Mouse (Mus musculus) urinary bladder, postnatal 4 days (tissue): Measurements from ENCODE around the gene Pdgfra.
A peak's percentile ranks its signal among the peaks of the same experiment; 100 is the strongest.

Experiments used
- DNase-seq, 2 experiments: peaks; one replicate each; pipeline ENCODE4 v3.0.0; 2021 to 2022; ENCODE audit warnings: low spot score in 2 of 2

The Pdgfra gene

GRCm38 (mm10) chr5:75155741-75156553 is 3.9 kb downstream of the Pdgfra start:
- DNase-seq: peak; percentile 74 to 87

DNA sequence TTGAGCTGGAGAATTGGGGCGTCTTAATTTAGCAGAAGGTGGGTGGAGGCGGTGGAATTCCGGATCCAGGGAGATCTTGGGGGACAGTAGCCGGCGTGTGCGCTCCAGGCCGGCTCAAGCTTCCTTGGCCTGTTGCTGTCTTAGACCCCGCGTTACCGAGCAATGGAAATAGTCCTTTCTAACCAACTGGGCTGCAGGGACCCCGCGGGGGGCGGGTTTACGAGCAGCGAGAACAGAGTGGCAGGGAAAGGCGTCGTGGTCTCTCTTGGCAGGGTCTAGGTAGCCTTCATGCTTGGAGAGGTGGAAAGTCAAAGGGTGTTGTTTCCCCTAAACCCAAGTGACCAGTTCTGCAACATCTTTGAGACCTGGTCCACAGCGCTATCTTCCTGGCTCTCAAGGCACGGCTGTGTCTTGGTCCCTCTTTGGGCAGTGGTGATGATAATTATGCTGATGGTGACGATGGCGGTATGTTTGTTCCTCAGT is 4.5 kb downstream of the Pdgfra start:
- peak in 1 of 2 experiments; percentile 57 for DNase-seq

DNA sequence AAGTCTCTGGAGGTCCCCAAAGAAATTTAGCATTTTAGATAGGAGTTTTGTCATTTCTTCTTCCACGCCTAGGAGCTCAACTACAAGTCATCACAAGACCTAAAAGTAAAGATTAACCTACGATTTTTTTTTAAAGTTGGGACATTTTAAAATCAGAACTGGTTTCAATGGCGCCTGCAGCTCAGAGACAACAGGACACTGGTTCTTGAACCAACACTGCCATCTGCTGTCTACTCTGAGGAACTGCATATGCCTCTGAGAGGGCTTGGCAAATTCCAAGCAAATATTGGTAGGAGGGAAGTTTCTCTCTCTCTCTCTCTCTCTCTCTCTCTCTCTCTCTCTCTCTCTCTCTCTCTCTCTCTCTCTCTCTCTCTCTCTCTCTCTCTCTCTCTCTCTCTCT is 4.9 kb downstream of the Pdgfra start:
- DNase-seq: peak in 1 of 2 experiments; percentile 58

GRCm38 (mm10) chr5:75160530-75161170 is 8.6 kb downstream of the Pdgfra start:
- DNase-seq: no peak

DNA sequence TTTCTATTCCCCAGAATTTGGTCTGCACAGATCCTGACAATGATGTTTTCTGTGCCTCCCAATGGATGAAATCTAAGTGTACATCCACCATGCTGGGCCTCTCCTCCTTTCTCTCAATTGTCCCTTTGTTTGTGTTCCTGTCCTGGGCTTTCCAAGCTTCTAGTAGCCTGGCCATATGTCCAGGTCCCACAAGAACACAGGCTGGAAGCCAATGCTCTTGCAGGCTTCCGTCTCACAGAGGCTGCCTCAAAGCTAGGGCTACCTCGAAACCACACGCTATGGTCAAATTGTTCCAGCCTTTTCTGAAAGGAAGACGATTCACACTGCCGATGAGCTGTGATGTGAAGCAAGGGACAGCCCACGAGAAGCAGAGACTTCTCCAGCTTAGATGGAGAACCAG is 9.5 kb downstream of the Pdgfra start:
- DNase-seq: no peak

- no peak for DNase-seq
Observed at GRCm38 (mm10) chr5:75163289-75163951, 11.3 kb downstream of the Pdgfra start.

DNA sequence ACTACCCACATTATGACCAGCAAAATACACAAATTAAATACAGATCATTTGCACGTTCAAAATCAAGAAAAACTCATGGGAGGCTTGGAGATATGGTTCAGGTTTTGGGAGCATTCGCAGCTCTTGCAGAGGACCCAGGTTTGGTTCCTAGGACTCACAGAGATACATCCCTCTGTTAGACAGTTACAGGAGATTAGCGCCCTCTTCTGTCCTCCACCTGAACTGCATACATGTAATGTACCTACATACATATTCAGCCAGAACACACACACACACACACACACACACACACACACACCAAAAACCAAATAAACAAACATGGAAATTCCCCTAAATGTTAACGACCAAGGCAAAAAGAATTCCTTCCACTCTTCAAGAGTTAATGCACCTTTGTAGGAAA is 12.6 kb downstream of the Pdgfra start:
- no peak for DNase-seq

DNA sequence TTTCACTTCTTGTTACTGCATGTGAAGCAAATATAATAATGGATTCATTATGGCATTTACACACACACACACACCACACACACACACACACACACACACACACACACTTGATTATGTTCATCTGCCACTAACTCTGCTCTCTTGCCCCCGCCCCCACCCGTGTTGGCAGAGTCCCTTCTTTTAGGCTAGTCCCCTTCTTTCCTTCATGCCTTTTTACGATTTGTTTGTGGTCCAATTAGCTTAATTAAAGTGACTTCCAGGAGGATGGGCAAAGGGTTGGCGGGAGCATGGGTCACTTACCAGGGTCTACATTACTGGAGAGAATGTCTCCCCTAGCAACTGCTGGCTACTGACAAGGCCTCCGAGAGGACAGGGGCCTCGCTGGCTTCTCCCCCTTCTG is 17.7 kb downstream of the Pdgfra start:
- DNase-seq: no peak

- DNase-seq: no peak
Observed at GRCm38 (mm10) chr5:75171859-75172258, 19.8 kb downstream of the Pdgfra start.

DNA sequence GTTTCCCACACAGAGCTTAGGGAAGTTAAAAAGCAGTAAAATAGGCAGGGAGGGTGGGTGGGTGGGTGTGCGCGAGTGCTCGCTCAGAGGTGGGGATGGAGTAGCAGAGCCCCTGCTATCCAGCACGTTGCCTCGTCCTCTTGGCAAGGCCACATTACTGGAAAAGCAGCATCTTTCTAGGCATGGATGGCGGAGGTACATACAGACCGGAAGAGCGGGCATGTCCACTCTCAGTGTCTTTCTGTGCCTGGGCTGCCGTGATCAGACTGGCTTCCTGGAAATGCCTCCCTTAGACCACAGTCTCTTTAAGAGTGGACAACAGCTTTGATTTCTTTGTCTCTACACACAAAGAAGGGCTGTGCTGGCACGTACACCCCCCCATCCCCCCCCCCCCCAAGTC is 27.2 kb downstream of the Pdgfra start:
- DNase-seq: no peak

DNA sequence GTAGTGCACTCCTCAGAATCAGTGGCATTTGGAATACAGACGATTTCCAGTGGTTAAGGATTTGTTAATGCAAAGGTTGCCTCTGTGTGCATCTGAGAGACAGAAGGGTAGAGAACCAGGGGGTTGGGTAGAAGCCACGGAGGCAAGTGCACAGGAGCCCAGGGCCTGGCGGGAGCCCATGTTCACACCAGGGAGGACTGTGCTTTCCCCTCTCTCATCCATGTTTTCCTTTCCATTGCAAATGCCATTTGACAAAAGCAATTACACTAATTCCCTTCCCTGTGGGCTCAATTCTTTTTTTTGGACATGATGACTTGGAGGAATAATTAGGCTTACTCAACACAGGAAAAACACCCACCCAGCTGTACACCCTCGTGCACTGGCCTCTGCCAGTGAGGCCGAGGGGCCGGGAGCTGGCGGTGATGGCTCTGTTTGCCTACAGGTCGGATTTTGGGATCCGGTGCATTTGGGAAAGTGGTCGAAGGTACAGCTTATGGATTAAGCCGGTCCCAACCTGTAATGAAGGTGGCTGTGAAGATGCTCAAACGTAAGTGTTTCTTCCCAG is 27.7 kb downstream of the Pdgfra start:
- DNase-seq: no peak

DNA sequence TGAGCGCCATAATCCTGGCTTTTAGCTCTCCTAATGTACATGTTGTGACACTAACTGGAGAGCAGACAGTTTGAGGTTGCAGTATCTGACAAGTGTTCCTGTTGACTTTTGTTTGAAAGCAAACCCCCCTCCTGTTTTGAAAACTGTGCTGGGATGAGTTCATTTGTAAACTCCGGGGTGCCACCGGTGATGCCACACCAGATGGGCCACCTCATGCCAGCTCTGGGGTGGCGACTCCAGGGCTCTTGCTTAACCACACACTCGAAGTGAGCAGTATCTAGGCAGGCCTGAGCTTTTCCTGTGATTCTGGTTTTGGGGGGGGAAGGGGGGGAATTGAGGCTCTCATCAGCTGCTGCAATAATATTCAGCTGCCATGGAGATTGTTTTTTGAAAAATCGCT is 31.6 kb downstream of the Pdgfra start:
- DNase-seq: no peak

- no peak for DNase-seq
Observed at GRCm38 (mm10) chr5:75184112-75184511, 32.0 kb downstream of the Pdgfra start.

- no peak for DNase-seq
Observed at GRCm38 (mm10) chr5:75184693-75185235, 32.7 kb downstream of the Pdgfra start.

GRCm38 (mm10) chr5:75185584-75185983 is 33.5 kb downstream of the Pdgfra start:
- no peak for DNase-seq

DNA sequence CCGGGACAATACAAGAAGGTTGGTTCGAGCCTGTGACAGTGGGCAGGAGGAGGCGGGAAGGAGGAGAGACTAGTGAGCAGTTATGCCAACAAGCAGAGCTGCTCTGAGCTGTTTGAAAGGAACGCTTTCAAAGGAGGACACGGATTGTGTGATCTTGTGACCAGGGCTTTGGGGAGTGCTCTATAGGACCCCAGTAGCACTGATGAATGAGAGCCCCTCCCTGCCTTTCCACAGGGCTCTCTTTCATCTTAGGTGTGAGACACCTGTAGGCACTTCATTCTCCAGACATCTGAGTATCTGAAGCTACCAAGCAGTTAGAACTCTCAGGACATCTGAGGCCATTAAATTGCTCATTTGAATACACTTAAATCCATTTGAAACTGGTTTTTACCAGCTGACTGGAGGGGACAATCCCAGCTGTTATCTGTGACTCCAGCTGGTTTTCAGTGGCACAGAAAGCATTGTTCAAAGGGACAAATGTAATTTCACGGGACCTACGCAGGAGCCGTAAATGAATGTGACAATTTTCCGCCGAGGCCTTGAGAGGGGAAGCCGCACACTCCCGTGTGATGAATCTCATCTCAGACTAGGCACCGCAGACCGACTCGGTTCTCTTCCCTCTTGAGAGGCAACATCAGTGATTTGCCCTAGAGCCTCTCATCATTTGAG is 37.4 kb downstream of the Pdgfra start:
- no peak for DNase-seq

- DNase-seq: no peak
Observed at GRCm38 (mm10) chr5:75193107-75193506, 41.0 kb downstream of the Pdgfra start.

- DNase-seq: no peak
Observed at GRCm38 (mm10) chr5:75198413-75198812, 46.3 kb downstream of the Pdgfra start.

GRCm38 (mm10) chr5:75199698-75200365 is 47.7 kb downstream of the Pdgfra start:
- no peak for DNase-seq

GRCm38 (mm10) chr5:75200366-75200724 is 48.3 kb downstream of the Pdgfra start:
- no peak for DNase-seq

DNA sequence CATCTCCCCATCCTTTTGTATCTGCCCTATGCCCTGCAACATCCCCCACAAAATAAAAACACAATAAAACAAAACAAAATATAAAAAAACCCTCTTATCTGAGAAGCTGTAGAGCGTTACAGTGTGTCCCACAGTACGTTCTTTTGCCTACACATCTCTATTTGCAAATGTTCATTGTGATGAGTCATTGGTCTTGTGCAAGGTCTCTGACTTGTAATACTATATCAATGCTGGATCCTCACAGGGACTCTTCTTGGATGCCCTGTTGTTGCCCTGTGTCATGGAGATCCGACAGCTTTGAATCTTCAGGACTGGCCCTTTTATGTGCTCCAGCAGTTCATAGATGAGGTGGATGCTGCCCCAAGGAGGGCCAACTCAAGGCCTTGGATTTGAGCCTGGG is 55.8 kb downstream of the Pdgfra start:
- no peak for DNase-seq
